Mouse (Mus musculus) adrenal gland, adult 8-10 months (tissue): Measurements from ENCODE around the gene Pkp4. TPM values are rescaled to one million over a fixed set of nuclear protein-coding genes. Genes with fewer than 3 reads are reported as not detected.
"Not testable (repeated sequence)": the region's sequence is repeated elsewhere in the genome, so short reads cannot be mapped to it uniquely, and the experiment has no call there.

Experiments used
- DNase-seq: peaks from one replicate; pipeline ENCODE4 v3.0.0; 2022
- total RNA-seq, 4 experiments: library from RNA; stranded (reverse); gene quantifications; 2 replicates each; pipeline ENCODE4 v1.2.4; 2022

The Pkp4 gene
- total RNA-seq, 4 experiments from 2014 or later, result 40.7 to 55.5 (median 45.6) TPM

- DNase-seq, result no peak
Measured at GRCm38 (mm10) chr2:59385211-59385935, 224.7 kb downstream of the Pkp4 start.

DNA sequence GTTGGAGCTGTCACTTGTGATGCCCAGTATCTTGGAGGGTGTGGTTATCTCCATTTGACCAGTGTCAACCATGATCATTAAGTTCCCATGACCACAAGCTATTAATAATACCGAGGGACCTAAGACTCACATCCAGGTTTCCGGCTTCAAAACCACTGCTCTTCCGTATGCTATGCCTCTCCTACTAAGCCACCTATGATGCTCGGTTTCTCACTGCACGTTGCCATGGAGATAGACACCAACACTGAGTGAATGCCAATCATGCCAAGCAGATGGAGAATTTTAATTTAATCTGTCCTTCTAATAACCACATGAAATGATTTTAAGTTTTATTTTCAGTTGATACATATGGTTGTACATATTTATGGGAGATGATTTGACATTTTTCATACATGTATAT lies 229.3 kb downstream of the Pkp4 start:
- no peak for DNase-seq

- DNase-seq, result no peak
Measured at GRCm38 (mm10) chr2:59393177-59393576, 232.5 kb downstream of the Pkp4 start.

DNA sequence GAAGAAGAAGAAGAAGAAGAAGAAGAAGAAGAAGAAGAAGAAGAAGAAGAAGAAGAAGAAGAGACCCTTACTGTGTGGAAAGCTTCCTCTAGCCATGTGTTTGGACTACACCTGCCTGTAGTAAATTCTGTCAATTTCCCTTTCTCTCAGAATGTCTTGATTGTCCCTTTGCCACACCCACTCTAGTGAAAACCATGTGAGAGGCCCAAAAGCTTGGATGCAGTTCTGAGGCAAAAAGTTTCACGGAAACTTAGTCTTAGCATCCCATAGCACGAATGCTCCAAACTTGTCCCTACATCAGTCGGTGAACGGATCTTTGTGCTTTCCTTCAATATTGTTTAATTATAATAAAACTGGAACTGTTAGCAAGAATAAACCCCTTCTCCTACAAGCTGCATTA lies 234.0 kb downstream of the Pkp4 start:
- DNase-seq, result no peak

GRCm38 (mm10) chr2:59395160-59395650 lies 234.6 kb downstream of the Pkp4 start:
- not testable (repeated sequence) for DNase-seq

- DNase-seq, result no peak
Measured at GRCm38 (mm10) chr2:59396555-59396954, 235.9 kb downstream of the Pkp4 start.

DNA sequence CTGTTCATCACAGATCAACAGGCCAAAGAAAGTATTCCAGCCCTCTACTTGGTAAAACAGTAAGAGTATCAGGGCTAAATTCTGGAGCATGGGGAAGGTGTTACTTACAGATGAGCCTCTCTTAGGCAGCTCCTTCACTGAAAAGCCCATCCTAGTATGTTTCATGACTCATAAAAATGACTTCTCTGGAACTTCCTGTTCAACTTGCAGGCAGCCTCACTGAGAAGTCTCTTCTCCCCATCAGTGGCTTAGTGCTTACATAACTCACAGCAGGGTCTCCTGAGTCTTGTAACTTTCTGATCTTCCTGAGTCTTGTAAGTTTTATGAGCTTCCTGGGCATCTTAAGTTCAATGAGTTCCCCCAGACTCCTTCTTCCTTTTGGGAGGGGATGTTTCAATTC lies 236.9 kb downstream of the Pkp4 start:
- no peak for DNase-seq

GRCm38 (mm10) chr2:59400901-59401378 lies 240.3 kb downstream of the Pkp4 start:
- no peak for DNase-seq

DNA sequence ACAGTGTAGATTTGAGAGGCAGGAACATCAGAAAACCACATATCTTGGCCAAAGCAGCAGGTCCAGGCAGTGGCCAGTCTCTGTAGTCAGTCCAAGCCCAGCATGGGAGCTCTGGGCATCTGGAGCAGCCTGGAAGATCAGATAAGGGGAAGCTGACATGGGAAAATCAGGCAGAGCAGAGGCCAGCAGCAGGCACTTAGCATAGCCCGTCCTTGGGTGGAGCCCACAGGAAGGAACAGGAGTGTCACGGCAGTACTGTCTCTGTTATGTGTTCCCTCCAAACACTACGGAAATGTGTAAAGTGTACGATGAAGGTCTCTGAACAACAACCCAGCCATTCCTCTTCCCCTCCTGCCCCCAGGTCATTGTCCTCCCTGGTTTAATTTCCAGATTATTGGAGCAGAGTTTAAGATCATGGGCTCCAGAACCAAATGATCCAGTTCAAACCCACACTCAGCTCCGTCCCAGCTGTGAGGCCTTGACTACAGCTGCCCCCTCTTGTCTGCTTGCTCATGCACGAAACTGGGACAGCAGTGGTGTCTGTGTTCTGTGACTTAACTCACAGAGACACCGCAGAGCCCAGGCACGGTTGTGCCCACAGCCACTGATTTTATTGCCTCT lies 241.3 kb downstream of the Pkp4 start:
- DNase-seq, result peak; percentile 41

- no peak for DNase-seq
Measured at GRCm38 (mm10) chr2:59404022-59404421, 243.4 kb downstream of the Pkp4 start.

Other genes with a start within 250 kb of the Pkp4 start
- gene Ccdc148, start 167 bp upstream of the Pkp4 start, total RNA-seq, result 1 to 10 TPM; 1.1 to 2.9 (median 2.2) TPM